Mouse (Mus musculus): ENCODE data around the gene Stk10. TPM values are rescaled to one million over a fixed set of nuclear protein-coding genes. Genes with fewer than 3 reads are reported as not detected.
A peak's percentile ranks its signal among the peaks of the same experiment; 100 is the strongest.

The Stk10 gene
- polyA plus RNA-seq, 1 experiment from 2014 or later: 2.3 TPM

GRCm38 (mm10) chr11:32530151-32530550 lies 3.0 kb upstream of the Stk10 start:
- ATAC-seq (ENCODE audit: low FRiP score): no peak
- no peak overlapping the region for H3K9ac ChIP-seq (replicated peaks)
- H3K27me3 ChIP-seq (replicated peaks): peaks cover 5% of the 10 kb centered on the region; the same call in 1 of the 2 replicates
- peaks cover 7% of the 10 kb centered on the region; the same call in 1 of the 2 replicates for H3K36me3 ChIP-seq
- 85% methylated on average over 1 of the region's 1 CpGs for WGBS
- H3K4me2 ChIP-seq: no peak overlapping the region
- H3K4me1 ChIP-seq: peaks cover 27% of the 10 kb centered on the region
- H3K9me3 ChIP-seq (replicated peaks): no peaks in the 10 kb centered on the region
- H3K27ac ChIP-seq (replicated peaks): no peak overlapping the region
- H3K4me3 ChIP-seq (replicated peaks): no peak overlapping the region

GRCm38 (mm10) chr11:32531871-32532764 lies 987 bp upstream of the Stk10 start, which contains the start of gene Efcab9:
Gene Efcab9, minus strand, starts transcription at chr11:32532081.
- peaks cover 28% of the 10 kb centered on the region for H3K4me1 ChIP-seq
- peak within 1 kb of the TSS; percentile 70 for H3K4me3 ChIP-seq (replicated peaks)
- H3K9ac ChIP-seq (replicated peaks): peak within 1 kb of the TSS; percentile 71
- H3K9me3 ChIP-seq (replicated peaks): no peaks in the 10 kb centered on the region
- ATAC-seq (ENCODE audit: low FRiP score): peak; percentile 5; the same call in 1 of the 2 replicates
- peaks cover 2% of the 10 kb centered on the region; the same call in 1 of the 2 replicates for H3K36me3 ChIP-seq
- peak within 1 kb of the TSS; percentile 99 for H3K4me2 ChIP-seq
- no peak within 1 kb of the TSS for H3K27ac ChIP-seq (replicated peaks)
- 6% methylated on average over 33 of the region's 33 CpGs for WGBS
- H3K27me3 ChIP-seq (replicated peaks): peaks cover 5% of the 10 kb centered on the region; the same call in 1 of the 2 replicates

- peaks cover 44% of the 10 kb centered on the region for H3K4me1 ChIP-seq
- peak; percentile 56 for ATAC-seq (ENCODE audit: low FRiP score)
- no peaks in the 10 kb centered on the region for H3K36me3 ChIP-seq
- H3K27me3 ChIP-seq (replicated peaks): peaks cover 5% of the 10 kb centered on the region; the same call in 1 of the 2 replicates
- H3K27ac ChIP-seq (replicated peaks): no peak overlapping the region
- peak overlapping the region; percentile 70 for H3K4me3 ChIP-seq (replicated peaks)
- H3K9ac ChIP-seq (replicated peaks): peak overlapping the region; percentile 71
- no peaks in the 10 kb centered on the region for H3K9me3 ChIP-seq (replicated peaks)
- under 1% methylated on average over 24 of the region's 24 CpGs for WGBS
- peak overlapping the region; percentile 99 for H3K4me2 ChIP-seq
Observed at GRCm38 (mm10) chr11:32533482-32534261, 567 bp downstream of the Stk10 start.

DNA sequence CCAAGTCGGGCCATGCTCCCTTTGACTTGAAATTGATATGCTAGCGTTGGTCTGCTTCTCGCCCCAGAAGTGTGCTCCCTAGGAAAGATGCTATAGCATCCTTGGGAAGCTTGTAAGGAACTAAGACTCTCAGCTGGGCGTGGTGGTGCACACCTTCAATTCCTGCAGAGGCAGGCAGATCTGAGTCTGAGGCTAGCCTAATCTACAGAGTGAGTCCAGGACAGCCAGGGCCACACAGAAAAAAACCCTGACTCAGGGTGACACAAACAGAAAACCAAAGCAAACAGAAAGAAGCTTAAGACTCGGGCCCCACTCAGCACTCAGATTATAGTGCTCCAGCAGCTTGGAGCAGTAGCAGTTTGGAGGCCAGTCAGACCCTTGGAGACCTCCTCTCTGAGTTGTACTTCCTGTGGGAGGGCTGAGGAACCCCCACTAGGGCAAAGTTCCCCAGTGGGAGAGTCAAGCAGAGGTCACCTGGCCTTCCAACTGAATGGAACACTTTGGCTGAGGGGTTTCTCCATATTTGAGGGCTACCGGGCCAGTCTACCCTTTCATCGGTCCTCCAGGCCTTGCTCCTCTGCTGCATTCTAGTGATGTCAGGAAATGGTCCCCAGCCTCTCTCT lies 1.5 kb downstream of the Stk10 start:
- 78% methylated on average over 7 of the region's 7 CpGs for WGBS
- ATAC-seq (ENCODE audit: low FRiP score): no peak
- Histone ChIP-seq H3K4me2 (peak overlapping the region; percentile 99), H3K9ac (replicated peaks) (no peak overlapping the region), H3K27me3 (replicated peaks) (peaks cover 5% of the 10 kb centered on the region; the same call in 1 of the 2 replicates), H3K4me3 (replicated peaks) (peak overlapping the region; percentile 70), H3K36me3 (no peaks in the 10 kb centered on the region), H3K9me3 (replicated peaks) (no peaks in the 10 kb centered on the region), H3K27ac (replicated peaks) (no peak overlapping the region), H3K4me1 (peaks cover 44% of the 10 kb centered on the region)

- Histone ChIP-seq H3K4me3 (replicated peaks) (no peak overlapping the region), H3K27ac (replicated peaks) (no peak overlapping the region), H3K36me3 (no peaks in the 10 kb centered on the region), H3K4me2 (no peak overlapping the region), H3K4me1 (peaks cover 44% of the 10 kb centered on the region), H3K9me3 (replicated peaks) (no peaks in the 10 kb centered on the region), H3K9ac (replicated peaks) (no peak overlapping the region), H3K27me3 (replicated peaks) (peaks cover 3% of the 10 kb centered on the region; the same call in 1 of the 2 replicates)
- 94% methylated on average over 4 of the region's 4 CpGs for WGBS
- ATAC-seq (ENCODE audit: low FRiP score): no peak
Observed at GRCm38 (mm10) chr11:32535646-32536045, 2.5 kb downstream of the Stk10 start.

- Histone ChIP-seq H3K4me2 (no peak overlapping the region), H3K36me3 (no peaks in the 10 kb centered on the region), H3K4me1 (peaks cover 41% of the 10 kb centered on the region), H3K27ac (replicated peaks) (no peak overlapping the region; the same call in 1 of the 2 replicates), H3K9ac (replicated peaks) (no peak overlapping the region), H3K27me3 (replicated peaks) (no peaks in the 10 kb centered on the region), H3K9me3 (replicated peaks) (no peaks in the 10 kb centered on the region), H3K4me3 (replicated peaks) (no peak overlapping the region)
- WGBS: 17% methylated on average over 7 of the region's 7 CpGs
- no peak for ATAC-seq (ENCODE audit: low FRiP score)
Observed at GRCm38 (mm10) chr11:32536954-32537353, 3.8 kb downstream of the Stk10 start.

DNA sequence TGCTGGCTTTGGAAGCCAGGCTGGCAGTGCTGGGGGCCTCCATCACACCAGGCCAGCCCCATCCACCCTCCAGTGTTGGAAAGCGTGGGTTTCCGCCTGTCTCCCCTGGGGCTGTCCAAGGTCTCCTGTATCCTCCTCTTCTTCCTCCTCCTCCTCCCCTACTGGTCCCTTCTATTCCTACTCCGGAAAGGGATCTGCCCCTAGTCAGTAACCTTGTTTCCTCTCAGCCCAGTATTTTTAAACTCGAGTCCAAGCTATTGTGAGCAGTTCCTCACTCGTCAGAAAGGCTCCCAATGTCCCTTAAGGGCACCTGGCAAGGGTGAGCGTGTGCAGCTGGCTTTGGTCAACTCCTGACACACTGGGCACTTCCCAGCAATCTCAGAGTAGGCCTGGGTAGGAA lies 5.3 kb downstream of the Stk10 start:
- Histone ChIP-seq H3K4me2 (no peak overlapping the region), H3K36me3 (no peaks in the 10 kb centered on the region), H3K27me3 (replicated peaks) (no peaks in the 10 kb centered on the region), H3K9ac (replicated peaks) (no peak overlapping the region), H3K27ac (replicated peaks) (no peak overlapping the region), H3K4me3 (replicated peaks) (no peak overlapping the region), H3K4me1 (peaks cover 32% of the 10 kb centered on the region), H3K9me3 (replicated peaks) (no peaks in the 10 kb centered on the region)
- ATAC-seq (ENCODE audit: low FRiP score): no peak
- 54% methylated on average over 6 of the region's 6 CpGs for WGBS

GRCm38 (mm10) chr11:32538846-32539245 lies 5.7 kb downstream of the Stk10 start:
- peaks cover 28% of the 10 kb centered on the region for H3K4me1 ChIP-seq
- no peaks in the 10 kb centered on the region for H3K27me3 ChIP-seq (replicated peaks)
- H3K9ac ChIP-seq (replicated peaks): no peak overlapping the region
- H3K27ac ChIP-seq (replicated peaks): no peak overlapping the region
- no peak for ATAC-seq (ENCODE audit: low FRiP score)
- no peak overlapping the region for H3K4me3 ChIP-seq (replicated peaks)
- H3K4me2 ChIP-seq: no peak overlapping the region
- 82% methylated on average over 4 of the region's 4 CpGs for WGBS
- no peaks in the 10 kb centered on the region for H3K36me3 ChIP-seq
- H3K9me3 ChIP-seq (replicated peaks): no peaks in the 10 kb centered on the region

GRCm38 (mm10) chr11:32539717-32540116 lies 6.6 kb downstream of the Stk10 start:
- WGBS: 88% methylated on average over 7 of the region's 7 CpGs
- ATAC-seq (ENCODE audit: low FRiP score): no peak

DNA sequence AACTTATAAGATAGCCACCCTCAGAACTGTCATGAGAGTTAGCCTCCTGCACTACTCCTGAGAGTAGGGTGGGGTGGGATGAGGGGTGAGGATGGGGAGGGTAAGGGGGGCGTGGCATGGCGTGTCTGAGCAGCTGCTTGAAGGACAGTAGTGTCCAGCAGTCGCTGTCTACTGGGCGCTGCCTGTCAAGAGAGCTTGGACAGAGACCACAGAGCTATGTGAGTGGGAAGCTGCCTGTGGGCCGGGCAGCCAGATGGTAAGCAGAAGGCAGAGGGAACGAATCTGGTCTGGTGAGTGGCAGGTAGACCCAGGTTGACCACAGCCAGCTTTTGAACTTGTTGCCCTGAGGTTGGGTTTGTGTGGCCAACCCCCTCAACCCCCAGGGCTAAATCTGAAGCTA lies 7.4 kb downstream of the Stk10 start:
- ATAC-seq (ENCODE audit: low FRiP score): no peak
- Histone ChIP-seq H3K4me3 (replicated peaks) (no peak overlapping the region), H3K27me3 (replicated peaks) (no peaks in the 10 kb centered on the region), H3K9ac (replicated peaks) (no peak overlapping the region), H3K4me2 (no peak overlapping the region), H3K4me1 (peaks cover 16% of the 10 kb centered on the region), H3K9me3 (replicated peaks) (no peaks in the 10 kb centered on the region), H3K36me3 (no peaks in the 10 kb centered on the region), H3K27ac (replicated peaks) (no peak overlapping the region)
- WGBS: 85% methylated on average over 6 of the region's 6 CpGs

More at GRCm38 (mm10) chr11:32539717-32540116, 6.6 kb downstream of the Stk10 start:
- Histone ChIP-seq H3K4me2 (no peak overlapping the region), H3K27ac (replicated peaks) (no peak overlapping the region), H3K4me3 (replicated peaks) (no peak overlapping the region), H3K27me3 (replicated peaks) (no peaks in the 10 kb centered on the region), H3K9me3 (replicated peaks) (no peaks in the 10 kb centered on the region), H3K36me3 (no peaks in the 10 kb centered on the region), H3K4me1 (peaks cover 19% of the 10 kb centered on the region), H3K9ac (replicated peaks) (no peak overlapping the region)

GRCm38 (mm10) chr11:32542181-32542580 lies 9.1 kb downstream of the Stk10 start:
- WGBS: 95% methylated on average over 4 of the region's 4 CpGs
- ATAC-seq (ENCODE audit: low FRiP score): no peak

More at GRCm38 (mm10) chr11:32542181-32542580, 9.1 kb downstream of the Stk10 start:
- no peaks in the 10 kb centered on the region for H3K36me3 ChIP-seq
- H3K4me2 ChIP-seq: no peak overlapping the region
- no peaks in the 10 kb centered on the region for H3K9me3 ChIP-seq (replicated peaks)
- peaks cover 15% of the 10 kb centered on the region for H3K4me1 ChIP-seq
- H3K4me3 ChIP-seq (replicated peaks): no peak overlapping the region
- no peak overlapping the region for H3K27ac ChIP-seq (replicated peaks)
- H3K9ac ChIP-seq (replicated peaks): no peak overlapping the region
- no peaks in the 10 kb centered on the region for H3K27me3 ChIP-seq (replicated peaks)

Data from neural tube, embryonic 15.5 days (tissue).